8 mouse cellular contexts compared by ENCODE assay signal in genomic region chr1:34434660-34435160, GRCm38 (mm10). TPM values are rescaled to one million over a fixed set of nuclear protein-coding genes. Genes with fewer than 3 reads are reported as not detected.
DNase-seq lines count a peak whose midpoint lies in the region; ATAC-seq and TF ChIP-seq lines count a peak whose summit lies in the region.

No protein-coding gene starts in this region.

- H3K4me1 ChIP-seq in bone marrow, adult 2 months (ENCODE audit: control insufficient read depth, insufficient read depth, low read length), result no peaks in the 10 kb centered on the region
- peaks cover 17% of the 10 kb centered on the region for H3K4me1 ChIP-seq in embryonic facial prominence, embryonic 14.5 days (ENCODE audit: control insufficient read depth, insufficient read depth, low read length)
- peaks cover 19% of the 10 kb centered on the region for H3K4me1 ChIP-seq in limb, embryonic 13.5 days
- H3K4me1 ChIP-seq in midbrain, embryonic 15.5 days, result peaks cover 27% of the 10 kb centered on the region

- no peaks in the 10 kb centered on the region for H3K27me3 ChIP-seq in embryonic facial prominence, embryonic 14.5 days (replicated peaks; ENCODE audit: control insufficient read depth, insufficient read depth, low read length)
- no peaks in the 10 kb centered on the region for H3K27me3 ChIP-seq in limb, embryonic 13.5 days
- no peaks in the 10 kb centered on the region for H3K27me3 ChIP-seq in midbrain, embryonic 15.5 days (replicated peaks)

- WGBS in bone marrow, adult 2 months, result 1% methylated on average over 30 of the region's 30 CpGs
- WGBS in embryonic facial prominence, embryonic 14.5 days, result under 1% methylated on average over 30 of the region's 30 CpGs
- WGBS in limb, embryonic 13.5 days, result under 1% methylated on average over 30 of the region's 30 CpGs
- WGBS in midbrain, embryonic 15.5 days, result under 1% methylated on average over 30 of the region's 30 CpGs

- H3K27ac ChIP-seq in bone marrow, adult 2 months (ENCODE audit: control insufficient read depth, insufficient read depth, low read depth, low read length, poor library complexity), result peak overlapping the region; percentile 4; the same call in 1 of the 2 replicates
- H3K27ac ChIP-seq in embryonic facial prominence, embryonic 14.5 days (replicated peaks; ENCODE audit: low read depth, low read length), result peak overlapping the region; percentile 87
- peak overlapping the region; percentile 78 for H3K27ac ChIP-seq in limb, embryonic 13.5 days
- peak overlapping the region; percentile 91 for H3K27ac ChIP-seq in midbrain, embryonic 15.5 days

- peak; percentile 97 for DNase-seq in 3T3-L1 (ENCODE audit: low read depth, low spot score)
- peak; percentile 93 for DNase-seq in embryonic facial prominence, embryonic 14.5 days (ENCODE audit: low spot score)
- peak; percentile 96 for DNase-seq in heart, adult 8-10 months (ENCODE audit: low spot score)
- peak; percentile 92 for DNase-seq in kidney, adult 9 months
- DNase-seq in spleen, adult 18-20 months, result peak; percentile 78 to 85

- H3K4me2 ChIP-seq in embryonic facial prominence, embryonic 14.5 days (ENCODE audit: low read depth, low read length), result peak overlapping the region; percentile 78
- H3K4me2 ChIP-seq in limb, embryonic 13.5 days (replicated peaks), result peak overlapping the region; percentile 66
- peak overlapping the region; percentile 70 for H3K4me2 ChIP-seq in midbrain, embryonic 15.5 days

- H3K9ac ChIP-seq in embryonic facial prominence, embryonic 14.5 days (ENCODE audit: low read depth, low read length), result peak overlapping the region; percentile 69
- H3K9ac ChIP-seq in limb, embryonic 13.5 days, result peak overlapping the region; percentile 71
- peak overlapping the region; percentile 62 for H3K9ac ChIP-seq in midbrain, embryonic 15.5 days

- peak; percentile 7; the same call in 1 of the 2 replicates for TF ChIP-seq CTCF in bone marrow, adult 2 months (IDR thresholded peaks at IDR 0.05; ENCODE audit: control insufficient read depth, insufficient read depth, low read length)

- ATAC-seq in embryonic facial prominence, embryonic 14.5 days (ENCODE audit: low read depth), result peak; percentile 20
- ATAC-seq in limb, embryonic 13.5 days (ENCODE audit: low FRiP score, low read depth), result peak; percentile 8; the same call in 1 of the 2 replicates
- ATAC-seq in midbrain, embryonic 15.5 days (replicated peaks), result peak; percentile 18

- H3K4me3 ChIP-seq in bone marrow, adult 2 months (replicated peaks; ENCODE audit: control insufficient read depth, low read depth, low read length), result peak overlapping the region; percentile 73
- peak overlapping the region; percentile 61 for H3K4me3 ChIP-seq in embryonic facial prominence, embryonic 14.5 days (ENCODE audit: low read depth, low read length)
- H3K4me3 ChIP-seq in limb, embryonic 13.5 days, result peak overlapping the region; percentile 64
- peak overlapping the region; percentile 77 for H3K4me3 ChIP-seq in midbrain, embryonic 15.5 days

- peaks cover 19% of the 10 kb centered on the region for H3K36me3 ChIP-seq in embryonic facial prominence, embryonic 14.5 days (ENCODE audit: control insufficient read depth, insufficient read depth, low read length)
- H3K36me3 ChIP-seq in limb, embryonic 13.5 days, result peaks cover 33% of the 10 kb centered on the region
- no peaks in the 10 kb centered on the region; the same call in 1 of the 2 replicates for H3K36me3 ChIP-seq in midbrain, embryonic 15.5 days (replicated peaks)

- peaks cover 27% of the 10 kb centered on the region for H3K9me3 ChIP-seq in embryonic facial prominence, embryonic 14.5 days (ENCODE audit: control insufficient read depth, low read length)
- peaks cover 27% of the 10 kb centered on the region for H3K9me3 ChIP-seq in limb, embryonic 13.5 days
- no peaks in the 10 kb centered on the region; the same call in 1 of the 2 replicates for H3K9me3 ChIP-seq in midbrain, embryonic 15.5 days

- TF ChIP-seq POLR2A in bone marrow, adult 2 months (IDR thresholded peaks at IDR 0.05; ENCODE audit: borderline replicate concordance, control insufficient read depth, low read depth, low read length), result 0 out of 2 replicates have a peak, but pooled peaks have one; percentile 46

RNA-seq across cellular contexts. Expression of gene Ccdc115, which starts 4.8 kb away (rescaled TPM):
- polyA plus RNA-seq in bone marrow, adult 2 months (2011; ENCODE audit: insufficient read depth, insufficient read length, low replicate concordance, missing spikeins), result 11.3 and 19.3 TPM in 2 replicates
- polyA plus RNA-seq in embryonic facial prominence, embryonic 14.5 days (2014; fragmentation: Nextera tagmentation; extraction: Ambion mirVana), result 49.1 and 53.0 TPM in 2 replicates
- 10 to 100 TPM; 12.6 to 15.3 (median 14.8) TPM for total RNA-seq in heart, adult 8-10 months (2022)
- 50.7 and 51.5 TPM in 2 replicates for polyA plus RNA-seq in limb, embryonic 13.5 days (2015; fragmentation: Nextera tagmentation; extraction: Ambion mirVana)
- 70.6 and 71.2 TPM in 2 replicates for polyA plus RNA-seq in midbrain, embryonic 15.5 days (2015; fragmentation: Nextera tagmentation; extraction: Ambion mirVana)

RNA-seq across cellular contexts. Expression of gene Imp4, which starts 4.9 kb away (rescaled TPM):
- 10.4 and 14.5 TPM in 2 replicates for polyA plus RNA-seq in bone marrow, adult 2 months (2011; ENCODE audit: insufficient read depth, insufficient read length, low replicate concordance, missing spikeins)
- 71.5 and 74.6 TPM in 2 replicates for polyA plus RNA-seq in embryonic facial prominence, embryonic 14.5 days (2014; fragmentation: Nextera tagmentation; extraction: Ambion mirVana)
- total RNA-seq in heart, adult 8-10 months (2022), result 10 to 100 TPM; 28.0 to 31.5 (median 30.4) TPM
- 74.9 and 81.3 TPM in 2 replicates for polyA plus RNA-seq in limb, embryonic 13.5 days (2015; fragmentation: Nextera tagmentation; extraction: Ambion mirVana)
- polyA plus RNA-seq in midbrain, embryonic 15.5 days (2015; fragmentation: Nextera tagmentation; extraction: Ambion mirVana), result 54.3 and 54.7 TPM in 2 replicates

RNA-seq across cellular contexts. Expression of gene Ptpn18, which starts 24.9 kb away (rescaled TPM):
- 54.1 and 93.0 TPM in 2 replicates for polyA plus RNA-seq in bone marrow, adult 2 months (2011; ENCODE audit: insufficient read depth, insufficient read length, low replicate concordance, missing spikeins)
- polyA plus RNA-seq in embryonic facial prominence, embryonic 14.5 days (2014; fragmentation: Nextera tagmentation; extraction: Ambion mirVana), result 18.1 and 19.4 TPM in 2 replicates
- total RNA-seq in heart, adult 8-10 months (2022), result 1 to 10 TPM; 2.4 to 4.9 (median 2.7) TPM
- 12.5 and 19.3 TPM in 2 replicates for polyA plus RNA-seq in limb, embryonic 13.5 days (2015; fragmentation: Nextera tagmentation; extraction: Ambion mirVana)
- polyA plus RNA-seq in midbrain, embryonic 15.5 days (2015; fragmentation: Nextera tagmentation; extraction: Ambion mirVana), result 4.8 and 7.1 TPM in 2 replicates

Comparison
In these comparisons a context has a peak if more than half of its experiments do, and no peak if none do; other contexts are left out.
1. Peak in every context shown above with its lines: DNase-seq, ATAC-seq, H3K4me3 ChIP-seq and H3K27ac ChIP-seq.
2. H3K27ac ChIP-seq: peak in every context shown above with its lines; median percentile 91 in midbrain, embryonic 15.5 days; 87 in embryonic facial prominence, embryonic 14.5 days; 78 in limb, embryonic 13.5 days; 4 in bone marrow, adult 2 months.